Mouse (Mus musculus) heart, embryonic 11.5 days (tissue): Measurements from ENCODE around the gene Serpinb9b. TPM values are rescaled to one million over a fixed set of nuclear protein-coding genes. Genes with fewer than 3 reads are reported as not detected.

ENCODE experiments used
- ATAC-seq: fragments of 200-750 bp; cut with Nextera tagmentation; replicated peaks from 2 replicates; pipeline ENCODE4 v1.8.0; 2017; ENCODE audit warnings: moderate library complexity; ENCODE audit not compliant: insufficient number of reproducible peaks, low FRiP score, low TSS enrichment
- H3K27ac ChIP-seq: fragments of 300-500 bp; sonication (generic); 2 replicates; pipeline ENCODE4 v1.5.1; 2014; ENCODE audit warnings: mild to moderate bottlenecking, low read depth, low read length
- H3K27me3 ChIP-seq: fragments of 300-500 bp; sonication (generic); 2 replicates; pipeline ENCODE4 v1.6.1; 2014; ENCODE audit warnings: mild to moderate bottlenecking, low read length, mixed read lengths; ENCODE audit not compliant: control insufficient read depth, insufficient read depth
- H3K36me3 ChIP-seq: fragments of 300-500 bp; sonication (generic); 2 replicates; pipeline ENCODE4 v1.6.1; 2014; ENCODE audit warnings: mild to moderate bottlenecking, low read length, moderate library complexity, mixed read lengths; ENCODE audit not compliant: control insufficient read depth, insufficient read depth
- H3K4me1 ChIP-seq: fragments of 300-500 bp; sonication (generic); 2 replicates; pipeline ENCODE4 v1.6.1; 2014; ENCODE audit warnings: low read length; ENCODE audit not compliant: control insufficient read depth, insufficient read depth
- H3K4me2 ChIP-seq: fragments of 300-500 bp; sonication (generic); 2 replicates; pipeline ENCODE4 v1.6.1; 2014; ENCODE audit warnings: mild to moderate bottlenecking, moderate library complexity
- H3K4me3 ChIP-seq: fragments of 300-500 bp; sonication (generic); 2 replicates; pipeline ENCODE4 v1.5.1; 2014; ENCODE audit warnings: low read depth, low read length
- H3K9ac ChIP-seq: fragments of 300-500 bp; sonication (generic); 2 replicates; pipeline ENCODE4 v1.6.1; 2014; ENCODE audit warnings: mild to moderate bottlenecking, low read depth, low read length, moderate library complexity
- H3K9me3 ChIP-seq: fragments of 300-500 bp; sonication (generic); replicated peaks from 2 replicates; pipeline ENCODE4 v1.6.1; 2016; ENCODE audit warnings: low read length; ENCODE audit not compliant: control insufficient read depth
- WGBS: fragments of 180-500 bp; shearing (Covaris S2); extraction: QIAGEN DNeasy Blood & Tissue Kit; methylation state at CpG from one replicate; pipeline ENCODE4 v1.1.7; 2014; ENCODE audit not compliant: insufficient replicate concordance; 5-methylcytosine and 5-hydroxymethylcytosine counted together
- polyA plus RNA-seq: library from polyadenylated mRNA; unstranded; fragments of >200 nt; fragmentation: Nextera tagmentation; extraction: Ambion mirVana; gene quantifications from 2 replicates; pipeline ENCODE4 v1.2.1, GENCODE M21; 2014

The Serpinb9b gene
- polyA plus RNA-seq, 1 experiment from 2014 or later, result 0.96 TPM

DNA sequence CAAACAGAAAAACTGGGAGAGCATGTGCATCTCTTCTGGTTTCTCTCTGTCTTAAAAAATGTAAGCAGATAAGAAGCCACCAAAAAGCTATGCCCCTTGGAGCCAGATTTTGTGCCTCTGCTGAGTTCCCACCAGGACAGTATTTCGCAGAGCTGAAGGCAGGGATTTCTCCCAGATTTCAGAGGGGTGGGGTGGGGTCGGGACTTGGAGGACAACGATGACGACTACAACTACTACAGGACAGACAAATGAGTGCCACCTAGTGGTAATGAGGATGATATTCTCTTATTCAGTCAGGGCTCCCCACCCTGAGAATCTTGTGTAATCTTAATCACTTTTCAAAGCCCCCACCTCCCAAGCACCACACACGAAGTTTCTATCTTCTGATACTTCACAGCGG is 52.2 kb downstream of the Serpinb9b start:
- 17% methylated on average over 6 of the region's 6 CpGs for WGBS
- Histone ChIP-seq H3K9ac (no peak overlapping the region), H3K27ac (no peak overlapping the region), H3K4me1 (no peaks in the 10 kb centered on the region), H3K36me3 (no peaks in the 10 kb centered on the region), H3K9me3 (no peaks in the 10 kb centered on the region), H3K4me2 (no peak overlapping the region), H3K27me3 (no peaks in the 10 kb centered on the region), H3K4me3 (no peak overlapping the region)
- no peak for ATAC-seq

DNA sequence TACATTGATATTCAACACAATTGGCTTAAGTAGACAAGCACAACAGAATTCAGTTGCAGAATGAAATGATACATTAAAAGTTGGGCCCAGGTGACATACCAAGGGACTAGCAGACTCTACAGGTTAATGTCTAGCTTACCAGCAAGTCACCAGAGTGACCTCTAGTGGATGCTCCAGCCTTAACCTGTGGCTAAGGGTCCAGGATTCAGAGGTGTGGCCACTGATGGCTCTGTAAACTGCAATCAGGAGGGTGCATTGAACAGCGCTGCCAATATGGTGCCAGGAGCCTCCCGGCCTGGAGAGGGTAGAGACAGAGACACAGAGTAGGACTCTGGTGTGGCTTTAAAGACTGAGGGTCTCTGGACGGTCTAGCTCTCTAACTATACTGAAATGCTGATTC is 53.1 kb downstream of the Serpinb9b start:
- Histone ChIP-seq H3K4me3 (no peak overlapping the region), H3K4me2 (no peak overlapping the region), H3K27ac (no peak overlapping the region), H3K27me3 (no peaks in the 10 kb centered on the region), H3K9ac (no peak overlapping the region), H3K4me1 (no peaks in the 10 kb centered on the region), H3K36me3 (no peaks in the 10 kb centered on the region), H3K9me3 (no peaks in the 10 kb centered on the region)
- 13% methylated on average over 3 of the region's 3 CpGs for WGBS
- ATAC-seq, result no peak

DNA sequence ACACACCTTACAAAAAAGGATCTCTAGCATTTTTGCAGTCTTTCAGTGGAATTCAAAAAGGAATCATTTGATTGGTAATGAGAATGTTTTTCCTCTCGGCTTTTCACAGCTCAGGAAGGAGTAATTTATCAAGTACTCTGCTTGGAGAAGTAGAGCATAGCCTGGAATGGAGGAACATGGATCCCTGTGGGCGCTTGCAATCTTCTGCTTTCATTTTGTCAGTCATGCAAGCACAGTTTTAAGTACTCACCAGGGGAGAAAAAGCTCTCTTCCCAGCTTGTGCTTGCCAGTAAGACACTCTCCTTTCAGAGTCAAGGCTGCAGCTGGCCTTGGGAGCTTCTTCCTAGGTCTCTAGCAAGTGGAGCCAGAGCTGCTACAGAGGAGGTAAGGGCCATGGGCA is 56.6 kb downstream of the Serpinb9b start:
- no peaks in the 10 kb centered on the region for H3K27me3 ChIP-seq
- no peak overlapping the region for H3K4me2 ChIP-seq
- H3K9ac ChIP-seq, result no peak overlapping the region
- no peak overlapping the region for H3K4me3 ChIP-seq
- no peak overlapping the region for H3K27ac ChIP-seq
- H3K4me1 ChIP-seq, result no peaks in the 10 kb centered on the region
- H3K36me3 ChIP-seq, result no peaks in the 10 kb centered on the region
- 65% methylated on average over 2 of the region's 2 CpGs for WGBS
- no peaks in the 10 kb centered on the region for H3K9me3 ChIP-seq
- ATAC-seq, result no peak

DNA sequence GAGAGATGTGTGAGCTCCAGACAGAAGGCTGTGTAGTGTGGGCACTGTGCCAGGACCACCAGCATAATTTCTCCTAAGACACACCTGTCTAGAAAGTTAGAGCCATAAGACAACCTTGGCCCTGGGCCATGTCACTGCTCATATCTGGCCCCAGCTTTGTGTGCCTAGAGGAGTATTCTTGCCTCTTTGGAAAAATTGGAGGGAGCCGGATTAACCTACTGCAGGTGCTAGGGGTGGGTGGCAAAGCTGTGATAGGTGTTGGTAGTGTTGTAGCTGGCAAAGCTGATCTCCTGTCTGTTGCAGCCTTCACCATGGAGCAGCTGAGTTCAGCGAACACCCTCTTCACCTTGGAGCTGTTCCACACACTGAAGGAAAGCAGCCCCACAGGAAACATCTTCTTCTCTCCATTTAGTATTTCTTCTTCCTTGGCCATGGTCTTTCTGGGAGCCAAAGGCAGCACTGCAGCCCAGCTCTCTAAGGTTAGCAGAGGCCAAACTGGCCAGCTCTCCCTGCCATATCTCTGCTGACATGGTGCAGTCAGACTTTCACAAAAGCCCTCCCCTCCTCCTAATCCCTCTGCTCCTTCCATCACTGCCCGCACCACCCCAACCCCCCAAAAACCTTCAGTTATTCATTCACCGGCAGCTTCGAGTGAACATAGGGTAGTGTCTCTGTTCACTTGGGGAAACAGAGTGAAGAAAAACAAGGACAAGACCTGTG is 57.9 kb downstream of the Serpinb9b start:
- H3K4me1 ChIP-seq, result no peaks in the 10 kb centered on the region
- H3K27ac ChIP-seq, result no peak overlapping the region
- no peaks in the 10 kb centered on the region for H3K27me3 ChIP-seq
- no peaks in the 10 kb centered on the region for H3K36me3 ChIP-seq
- H3K9me3 ChIP-seq, result no peaks in the 10 kb centered on the region
- no peak overlapping the region for H3K4me3 ChIP-seq
- 63% methylated on average over 5 of the region's 5 CpGs for WGBS
- no peak overlapping the region for H3K9ac ChIP-seq
- no peak for ATAC-seq
- no peak overlapping the region for H3K4me2 ChIP-seq

DNA sequence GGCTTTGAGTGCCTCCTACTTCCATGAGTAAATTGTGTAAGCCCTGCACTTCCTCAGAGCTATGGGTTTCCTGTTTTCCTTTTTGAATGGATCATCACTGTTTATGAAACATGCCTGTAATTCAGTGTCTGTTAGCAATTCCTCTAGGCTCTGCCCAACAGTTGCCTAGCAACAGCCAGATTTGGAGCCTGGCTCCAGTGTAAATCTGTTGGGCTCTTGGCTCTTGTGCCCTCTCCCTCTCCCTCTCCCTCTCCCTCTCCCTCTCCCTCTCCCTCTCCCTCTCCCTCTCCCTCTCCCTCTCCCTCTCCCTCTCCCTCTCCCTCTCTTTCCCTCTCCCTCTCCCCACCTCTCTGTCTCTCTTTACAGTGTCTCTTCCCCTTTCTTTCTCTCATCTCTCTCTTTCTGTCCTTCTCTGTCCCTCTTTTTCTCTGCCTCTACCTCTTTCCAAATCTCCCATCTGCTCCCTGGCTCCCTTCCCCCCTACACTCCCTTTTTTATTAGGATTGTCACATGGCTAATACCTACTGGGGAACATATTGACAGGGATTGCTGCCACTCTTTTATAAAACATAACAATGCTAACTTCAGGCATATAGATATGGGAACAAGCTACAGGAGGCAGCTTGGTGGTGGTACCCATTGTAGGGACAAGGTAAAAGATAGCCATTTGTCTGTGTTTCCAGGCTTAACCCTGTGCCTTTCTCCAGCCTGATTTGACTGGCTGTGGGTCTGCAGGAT is 58.6 kb downstream of the Serpinb9b start:
- Histone ChIP-seq H3K9me3 (no peaks in the 10 kb centered on the region), H3K4me3 (no peak overlapping the region), H3K36me3 (no peaks in the 10 kb centered on the region), H3K9ac (no peak overlapping the region), H3K27me3 (no peaks in the 10 kb centered on the region), H3K4me1 (no peaks in the 10 kb centered on the region), H3K27ac (no peak overlapping the region), H3K4me2 (no peak overlapping the region)
- no peak for ATAC-seq

DNA sequence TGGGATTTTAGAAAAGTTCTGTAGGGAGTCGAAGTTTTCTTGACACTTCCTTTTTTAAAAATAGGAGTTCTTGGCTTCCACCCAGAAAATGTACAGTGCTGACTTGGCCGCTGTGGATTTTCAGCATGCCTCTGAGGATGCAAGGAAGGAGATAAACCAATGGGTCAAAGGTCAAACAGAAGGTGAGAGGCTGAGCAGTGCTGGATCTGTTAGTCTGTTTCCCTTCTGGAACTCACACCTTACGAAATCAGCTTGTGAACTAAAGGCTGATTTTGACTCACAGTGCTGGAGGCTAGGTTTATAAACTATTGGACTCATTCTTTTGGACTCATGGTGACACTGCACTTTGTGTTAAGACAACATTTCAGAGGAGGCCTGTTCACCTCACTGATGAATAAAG is 62.4 kb downstream of the Serpinb9b start:
- Histone ChIP-seq H3K4me2 (no peak overlapping the region), H3K9me3 (no peaks in the 10 kb centered on the region), H3K27me3 (no peaks in the 10 kb centered on the region), H3K9ac (no peak overlapping the region), H3K4me1 (no peaks in the 10 kb centered on the region), H3K27ac (no peak overlapping the region), H3K4me3 (no peak overlapping the region), H3K36me3 (no peaks in the 10 kb centered on the region)
- WGBS, result 52% methylated on average over 3 of the region's 3 CpGs
- no peak for ATAC-seq

DNA sequence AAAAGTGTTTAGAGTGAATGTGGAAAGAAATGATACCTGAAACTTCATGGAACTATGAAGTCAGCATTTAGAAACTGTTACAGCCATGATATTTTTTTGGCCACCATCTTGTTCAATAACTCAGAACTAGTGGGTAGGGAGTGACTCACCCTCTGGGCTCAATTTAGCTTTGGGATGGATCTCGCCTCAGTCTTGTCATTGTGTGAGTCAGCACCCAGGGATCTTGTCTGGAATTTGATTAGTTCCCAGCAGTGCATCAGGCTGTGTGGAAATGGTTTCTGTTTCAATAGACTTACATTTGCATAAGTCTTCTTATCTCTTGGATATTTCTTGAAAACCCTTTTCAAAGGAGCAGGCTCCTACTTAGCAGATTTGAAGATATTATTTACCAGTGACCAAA is 63.3 kb downstream of the Serpinb9b start:
- Histone ChIP-seq H3K9ac (no peak overlapping the region), H3K4me2 (no peak overlapping the region), H3K4me3 (no peak overlapping the region), H3K4me1 (no peaks in the 10 kb centered on the region), H3K27me3 (no peaks in the 10 kb centered on the region), H3K9me3 (no peaks in the 10 kb centered on the region), H3K27ac (no peak overlapping the region), H3K36me3 (no peaks in the 10 kb centered on the region)
- 56% methylated on average over 1 of the region's 1 CpGs for WGBS
- no peak for ATAC-seq

DNA sequence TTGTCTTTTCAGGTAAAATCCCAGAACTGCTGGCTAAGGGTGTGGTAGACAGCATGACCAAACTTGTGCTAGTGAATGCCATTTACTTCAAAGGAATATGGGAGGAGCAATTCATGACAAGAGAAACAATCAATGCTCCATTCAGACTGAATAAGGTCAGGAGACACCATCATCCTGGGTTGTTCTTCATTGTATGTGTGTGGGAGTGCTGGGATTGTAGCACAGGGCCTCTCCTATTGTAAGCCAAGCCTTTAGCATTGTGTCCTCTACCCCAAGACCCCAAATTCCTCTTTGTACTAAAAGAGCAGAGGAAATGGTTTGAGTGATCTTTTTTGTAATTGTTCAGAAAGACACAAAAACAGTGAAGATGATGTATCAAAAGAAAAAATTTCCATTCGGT is 64.1 kb downstream of the Serpinb9b start:
- H3K27me3 ChIP-seq, result no peaks in the 10 kb centered on the region
- no peak overlapping the region for H3K27ac ChIP-seq
- H3K4me1 ChIP-seq, result no peaks in the 10 kb centered on the region
- H3K9ac ChIP-seq, result no peak overlapping the region
- H3K4me2 ChIP-seq, result no peak overlapping the region
- WGBS, result 92% methylated on average over 1 of the region's 1 CpGs
- H3K9me3 ChIP-seq, result no peaks in the 10 kb centered on the region
- no peak overlapping the region for H3K4me3 ChIP-seq
- no peaks in the 10 kb centered on the region for H3K36me3 ChIP-seq
- ATAC-seq, result no peak
